Mouse (Mus musculus) T-helper 17 cell (primary cell): ENCODE data around the gene Sppl2c.

Experiments
- in situ Hi-C, 2 experiments: fragments of 300-600 bp; cut with MboI, MseI; formaldehyde crosslinking; loops; 1 replicate in 1 of 2; 2 replicates in 1 of 2; pipeline ENCODE4 v1.15.1; 2025; ENCODE audit warnings: high pct_unique_total_duplicates in 2 of 2

Gene Sppl2c

DNA sequence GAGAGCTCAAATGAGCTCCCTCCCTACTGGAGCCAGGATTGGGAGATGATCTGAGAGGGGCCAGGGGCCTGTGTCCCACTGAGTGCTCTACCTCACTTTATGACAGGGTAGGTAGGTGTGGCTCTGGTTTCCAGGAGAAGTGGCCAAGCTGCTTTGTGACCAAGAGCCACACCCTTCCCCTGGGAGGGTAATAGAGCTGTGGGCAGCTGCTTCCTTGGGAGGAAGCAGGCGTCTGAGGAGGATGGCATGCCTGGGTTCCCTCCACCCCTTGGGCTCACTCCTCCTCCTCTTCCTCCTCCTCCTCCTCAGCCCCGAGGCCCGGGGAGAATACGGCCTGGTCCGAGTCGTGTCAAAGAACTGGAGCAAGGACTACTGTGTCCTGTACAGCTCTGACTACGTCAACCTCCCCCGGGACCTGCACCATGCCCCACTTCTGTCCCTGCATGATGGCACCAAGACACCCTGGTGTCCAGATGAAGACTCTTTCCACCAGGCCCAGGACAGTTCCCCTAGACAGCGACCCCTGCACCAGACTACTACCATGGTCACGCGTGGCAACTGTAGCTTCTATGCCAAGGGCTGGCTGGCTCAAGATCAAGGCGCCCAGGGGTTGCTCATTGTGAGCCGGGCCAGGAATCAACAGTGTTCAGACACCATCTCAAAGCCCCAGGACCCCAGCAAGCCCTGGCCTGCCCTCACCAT, at the start of gene Sppl2c:
Sppl2c (plus strand) TSS at position 193 of the 702 bp plus-strand sequence.
- in situ Hi-C loops = no loop called here

DNA sequence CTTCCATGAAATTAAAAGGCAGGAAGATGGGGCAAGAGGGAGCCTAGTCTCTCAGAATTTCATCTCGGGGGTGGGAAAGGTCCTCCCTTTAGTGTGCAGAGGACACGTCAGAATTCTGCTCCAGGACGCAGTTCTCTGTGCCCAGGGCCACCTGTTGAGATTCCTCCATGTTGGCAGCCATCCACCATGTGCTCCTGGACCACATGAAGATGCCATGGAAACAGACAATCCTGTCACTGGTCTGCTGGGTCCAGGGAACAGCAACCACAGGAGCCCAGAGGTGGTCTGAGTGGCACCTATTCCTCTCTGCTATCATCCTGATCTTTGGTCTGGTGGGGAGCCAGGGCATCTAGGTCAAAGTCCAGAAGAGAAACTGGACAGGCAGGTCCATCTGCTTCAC, 47.2 kb upstream of the Sppl2c start:
- in situ Hi-C loops = loop anchor here in 1 of 2 experiments (25.0 kb wide), 1 partner anchor 1402 kb away; no protein-coding TSS in a partner anchor

DNA sequence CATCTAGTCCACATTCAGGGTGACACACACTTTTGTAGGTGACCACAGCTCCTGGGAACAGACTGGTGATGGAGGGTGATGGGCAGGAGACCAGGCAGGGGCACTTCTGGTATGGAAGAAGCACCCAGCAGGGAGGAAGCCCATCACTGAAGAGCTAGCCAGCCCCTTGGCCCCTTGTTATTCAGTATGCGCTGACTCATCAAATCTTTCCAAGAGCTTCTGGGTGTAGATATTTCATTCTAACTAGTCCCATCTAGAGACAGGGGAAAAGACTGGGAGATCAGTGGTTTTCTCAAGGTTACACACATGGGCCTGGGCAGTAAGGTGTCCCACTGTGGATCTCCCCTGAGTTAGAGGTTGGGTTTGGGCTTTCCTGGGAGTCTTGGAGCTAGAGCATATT, 41.2 kb upstream of the Sppl2c start:
- in situ Hi-C loops = loop anchor here (5.0 to 25.0 kb wide), 2 partner anchors 848 to 1408 kb away; no protein-coding TSS in a partner anchor

DNA sequence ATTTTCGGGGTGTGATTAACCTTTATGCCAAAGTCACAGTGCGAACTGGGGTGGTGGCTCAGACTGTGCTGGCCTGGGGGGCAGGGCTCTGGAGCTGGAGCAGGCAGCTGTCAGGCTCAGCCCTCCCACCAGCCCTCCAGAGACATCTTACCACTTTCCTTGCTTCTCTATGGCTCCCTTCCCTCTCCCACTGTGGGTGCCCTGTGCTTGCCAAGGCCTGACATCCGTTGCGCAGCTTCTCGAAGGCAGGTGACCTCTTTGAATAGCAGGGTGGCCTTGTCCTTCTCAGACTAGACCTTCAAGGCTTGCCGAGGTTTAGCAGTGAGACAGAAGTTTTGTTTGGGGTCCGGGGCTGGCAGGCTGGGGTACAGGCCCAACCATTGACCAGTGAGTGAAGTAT, 37.3 kb upstream of the Sppl2c start:
- in situ Hi-C loops = loop anchor here (5.0 to 25.0 kb wide), 2 partner anchors 851 to 1411 kb away; no protein-coding TSS in a partner anchor

DNA sequence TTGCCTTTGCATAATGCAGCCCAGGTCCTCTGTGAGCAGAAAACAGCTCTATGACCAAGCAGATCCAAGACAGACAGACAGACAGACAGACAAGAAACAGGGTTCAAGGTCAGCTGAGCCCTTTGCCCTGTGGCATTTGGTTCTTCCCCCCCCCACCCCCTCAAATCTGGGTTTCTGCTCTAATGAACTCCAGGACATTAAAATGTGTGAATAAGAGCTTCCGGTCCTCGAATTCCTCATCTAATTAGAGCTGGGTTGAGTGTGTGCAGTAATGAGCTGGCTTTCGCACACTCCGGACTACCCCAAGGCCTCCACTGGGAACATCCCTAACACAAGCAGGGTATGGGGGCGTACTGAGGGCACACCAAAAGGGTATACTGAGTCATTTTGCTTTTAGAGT, 35.2 kb upstream of the Sppl2c start:
- in situ Hi-C loops = no loop called here

DNA sequence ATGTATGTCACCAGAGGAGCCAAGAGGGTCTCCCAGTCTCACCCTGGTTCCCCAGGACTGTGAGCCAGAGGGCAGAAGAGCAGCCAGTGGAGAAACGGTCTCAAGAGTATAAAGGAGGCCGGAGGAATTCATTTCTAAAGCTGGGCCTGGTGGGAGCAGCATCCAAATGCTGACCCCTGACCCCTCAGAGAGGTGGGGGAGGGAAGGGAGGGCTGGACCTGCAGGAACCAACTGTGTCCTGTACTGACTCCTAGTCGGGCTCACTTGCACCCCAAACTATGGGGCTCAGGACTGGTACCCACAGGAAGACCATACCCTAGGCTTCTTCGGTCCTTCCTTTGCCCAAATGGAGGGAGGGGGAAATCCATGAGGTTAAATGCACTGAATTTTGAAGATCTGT, 31.8 kb upstream of the Sppl2c start:
- in situ Hi-C loops = no loop called here

DNA sequence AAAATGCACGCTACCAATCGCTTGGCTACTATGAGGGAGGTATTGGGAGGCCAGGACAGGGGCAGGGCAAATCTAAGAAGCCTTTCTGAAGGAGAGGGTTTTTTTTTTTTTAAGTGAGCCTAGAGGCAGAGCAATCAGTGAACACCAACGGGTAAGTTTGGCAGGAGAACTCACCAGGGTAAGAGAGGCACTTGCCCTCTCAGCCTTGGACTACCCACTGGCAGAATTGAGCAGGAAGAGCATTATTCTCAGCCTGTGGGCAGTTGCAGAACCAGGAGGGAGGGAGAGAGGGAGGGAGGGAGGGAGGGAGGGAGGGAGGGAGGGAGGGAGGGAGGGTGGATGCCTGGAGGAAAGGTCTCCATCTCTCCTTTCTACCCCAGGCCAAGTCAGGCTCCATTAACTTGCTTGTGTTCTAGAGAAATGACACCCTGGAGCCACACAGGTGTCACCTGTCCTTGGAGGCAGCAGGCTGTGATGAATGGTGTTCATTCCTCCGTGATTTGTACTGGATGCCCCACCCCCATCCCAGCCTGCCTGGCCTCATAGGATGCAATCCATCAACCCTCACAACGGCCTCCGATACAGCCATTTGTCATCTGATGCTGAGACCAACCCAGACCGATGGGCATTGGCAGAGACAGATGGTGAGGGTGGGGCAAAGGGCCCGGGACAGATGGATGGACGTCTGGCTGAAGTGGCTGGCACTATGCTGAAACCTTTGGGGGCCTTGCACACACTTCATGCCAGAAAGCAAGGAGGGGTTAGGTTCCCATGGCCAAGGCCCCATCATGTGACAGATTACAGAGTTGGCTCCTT, 31.1 kb upstream of the Sppl2c start:
- in situ Hi-C loops = no loop called here

DNA sequence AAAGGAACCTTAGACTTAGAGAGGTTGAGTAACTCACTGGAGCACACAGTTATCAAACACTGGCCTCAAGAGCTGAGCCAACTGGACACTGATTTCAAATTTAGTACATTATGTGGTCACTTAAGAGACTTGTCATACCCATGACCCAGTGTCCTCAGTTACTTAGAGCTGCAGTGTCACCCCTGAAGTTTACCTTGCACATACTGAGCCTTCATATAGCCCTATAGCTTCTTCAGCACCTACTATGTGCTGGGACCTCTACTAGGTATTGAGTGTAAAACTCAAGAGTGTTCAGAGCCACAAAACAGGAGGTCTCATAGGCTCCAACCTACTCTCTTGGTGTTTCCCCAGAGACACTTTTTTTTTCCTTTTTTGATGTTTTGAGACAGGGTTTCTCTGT, 30.2 kb upstream of the Sppl2c start:
- in situ Hi-C loops = no loop called here

DNA sequence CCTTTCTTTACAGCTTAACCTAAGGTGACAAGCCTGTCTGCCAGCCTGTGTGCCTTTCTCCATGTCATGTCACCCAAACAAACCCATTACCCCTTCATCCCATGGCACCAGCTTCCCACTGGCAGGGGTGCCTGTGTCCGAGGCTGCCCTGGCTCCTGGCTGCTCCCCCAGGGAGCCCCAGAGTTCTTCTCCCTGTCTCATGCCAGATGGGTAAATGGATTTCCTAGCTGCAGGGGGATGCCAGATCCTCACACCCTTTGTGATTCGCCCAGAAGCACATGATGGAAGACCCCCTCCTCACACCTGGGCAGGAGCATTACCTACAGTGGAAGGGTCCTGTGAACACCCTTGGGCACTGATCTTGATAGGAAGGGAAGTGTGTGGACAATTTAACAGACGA, 29.7 kb upstream of the Sppl2c start:
- in situ Hi-C loops = no loop called here

DNA sequence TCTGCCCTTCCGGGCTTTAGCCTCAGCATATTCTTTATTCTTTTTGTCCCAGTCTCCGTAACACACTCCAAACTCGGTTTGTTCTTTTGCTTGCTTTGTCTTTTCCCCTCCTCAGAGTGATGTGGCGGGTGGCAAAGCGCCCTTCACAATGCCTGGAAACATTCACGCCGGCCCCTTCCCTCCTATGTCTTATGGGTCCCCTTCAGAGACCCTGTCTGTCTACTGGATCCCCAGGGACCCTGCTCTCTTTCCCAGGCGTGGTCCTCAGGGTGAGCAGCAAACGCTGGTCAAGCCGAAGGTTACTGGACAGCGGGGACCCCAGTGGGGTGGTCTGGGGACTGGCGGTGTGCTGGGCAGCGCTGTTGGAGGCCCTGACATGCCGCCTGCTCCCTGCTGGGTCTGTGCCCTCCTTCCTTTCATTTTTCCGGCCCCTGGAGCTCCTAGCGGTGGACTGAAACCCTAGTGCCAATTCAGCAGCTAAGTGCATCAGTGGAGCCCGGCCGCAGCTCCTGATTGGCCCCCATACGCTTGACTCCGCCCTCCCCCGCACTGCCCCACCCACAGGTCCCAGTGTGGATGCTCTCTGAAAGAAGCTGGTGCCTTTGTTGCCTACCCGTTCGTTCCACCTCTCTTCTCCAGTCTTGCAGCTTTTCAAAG, 28.4 kb upstream of the Sppl2c start:
- in situ Hi-C loops = no loop called here

DNA sequence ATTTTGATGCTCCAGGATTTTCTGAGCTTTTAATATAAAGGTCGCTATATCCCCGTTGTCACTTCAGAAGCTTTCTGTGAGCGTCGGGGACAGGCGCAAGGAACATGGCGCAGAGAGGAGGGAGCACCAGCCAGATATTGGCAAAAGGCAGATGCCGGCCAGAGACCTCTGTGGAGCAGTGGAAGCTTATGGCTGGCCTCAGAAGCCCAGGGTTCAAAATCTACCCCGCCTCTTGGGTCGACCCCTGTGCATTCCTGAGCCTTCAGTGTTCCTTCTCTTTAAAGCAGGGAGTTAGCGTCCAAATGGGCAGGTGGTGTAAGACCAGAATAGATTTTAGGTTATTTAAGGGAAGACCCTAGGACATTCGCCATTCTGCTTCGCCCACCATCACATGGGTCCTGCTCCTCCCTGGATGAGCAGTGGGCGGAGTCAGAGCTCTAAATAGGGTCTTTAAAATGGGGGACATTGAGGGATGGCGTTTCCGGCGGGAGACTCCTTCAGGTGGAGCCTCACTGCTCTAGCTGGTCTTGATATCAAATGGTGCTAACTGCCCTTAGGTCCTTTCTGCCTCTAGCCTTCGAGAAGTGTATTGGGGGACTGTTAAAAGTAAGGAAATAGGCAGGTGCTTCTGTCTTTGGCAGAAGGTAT, 27.7 kb upstream of the Sppl2c start:
- in situ Hi-C loops = no loop called here

DNA sequence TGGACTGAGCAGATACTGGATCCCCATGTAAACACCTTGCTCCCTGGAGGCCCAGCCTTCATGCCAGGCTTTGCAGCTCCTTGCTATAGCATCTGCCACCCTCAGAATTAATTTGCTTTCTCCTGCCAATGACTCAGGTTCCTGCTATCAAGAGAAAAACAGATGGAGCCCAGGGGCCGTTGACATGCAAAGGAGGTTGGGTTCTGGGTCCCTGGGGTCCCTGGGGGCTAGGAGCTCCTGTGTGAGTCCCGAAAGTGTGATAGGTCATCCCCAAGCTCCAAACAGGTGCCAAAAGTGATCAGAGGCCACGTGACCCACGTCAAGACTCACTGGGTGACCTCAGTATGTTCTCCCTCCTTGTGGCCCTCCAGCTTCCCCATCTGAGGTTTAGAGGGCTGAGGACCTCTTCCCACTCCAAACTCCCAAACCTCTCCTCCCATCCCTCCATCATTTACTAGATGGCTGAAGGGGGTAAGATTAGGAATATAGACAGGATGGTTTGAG, 26.3 kb upstream of the Sppl2c start:
- in situ Hi-C loops = no loop called here

DNA sequence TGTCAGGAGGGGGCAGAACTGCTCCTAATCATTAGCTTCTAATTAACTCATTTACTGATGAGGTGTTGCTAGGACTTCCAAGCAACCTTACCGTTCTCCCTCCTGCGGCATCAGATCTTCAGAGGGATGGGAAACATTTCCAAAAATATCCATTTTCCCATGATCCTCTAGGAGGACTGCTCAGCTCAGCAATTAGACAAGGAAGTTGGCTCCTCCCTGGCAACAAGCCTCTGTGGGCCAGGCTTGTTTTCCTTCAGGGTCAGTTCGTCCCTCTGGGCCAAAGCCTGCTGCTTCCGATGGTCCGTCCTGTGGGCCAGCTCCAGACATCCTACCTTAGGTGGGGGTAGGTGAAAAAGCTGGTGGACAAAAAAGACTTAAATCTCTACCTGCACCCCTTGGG, 25.0 kb upstream of the Sppl2c start:
- in situ Hi-C loops = no loop called here

DNA sequence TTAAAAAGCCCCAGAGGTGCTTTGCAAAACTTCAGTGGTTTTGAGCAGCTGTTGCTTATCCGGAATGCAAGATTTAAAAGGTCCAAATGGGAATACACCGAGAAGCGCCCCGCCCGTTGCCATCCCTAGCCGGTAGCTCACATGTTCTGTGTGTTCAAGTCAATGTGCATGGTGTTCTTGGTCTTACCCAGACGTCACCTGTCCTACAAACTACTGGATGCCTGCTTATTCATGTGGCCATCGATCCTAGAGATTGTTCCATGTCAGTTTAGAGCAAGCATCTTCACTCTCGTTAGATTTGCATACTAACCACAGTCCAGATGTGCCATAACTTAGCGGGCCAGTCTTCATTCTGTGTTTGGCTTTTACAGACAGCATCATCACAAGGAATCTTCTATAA, 21.9 kb upstream of the Sppl2c start:
- in situ Hi-C loops = no loop called here

DNA sequence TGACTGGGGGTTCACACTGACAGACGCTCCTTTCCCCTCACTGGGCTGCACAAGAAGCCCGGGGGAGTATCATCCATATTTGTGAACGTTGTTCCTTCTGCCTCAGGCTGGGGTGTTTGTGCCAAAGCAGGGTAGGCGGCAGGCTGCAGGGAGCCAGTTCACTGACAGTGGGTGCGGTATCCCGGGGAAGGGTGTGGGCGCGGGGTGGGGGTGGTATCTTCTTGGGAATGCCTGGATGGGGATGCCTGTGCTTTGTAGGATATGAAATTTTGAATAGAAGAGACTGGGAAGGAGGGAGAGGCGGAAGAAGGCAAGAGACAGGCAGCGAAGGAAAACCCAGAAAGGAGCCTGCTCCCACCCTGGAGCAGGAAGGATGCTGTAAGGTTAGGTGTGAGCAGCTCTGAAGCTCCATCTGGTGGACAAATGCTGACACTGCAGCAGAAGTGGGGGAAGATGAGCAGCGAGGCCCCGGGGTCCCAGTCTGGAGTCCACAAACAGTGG, 14.8 kb upstream of the Sppl2c start:
- in situ Hi-C loops = loop anchor here (5.0 kb wide), 1 partner anchor 174 kb away; no protein-coding TSS in a partner anchor

DNA sequence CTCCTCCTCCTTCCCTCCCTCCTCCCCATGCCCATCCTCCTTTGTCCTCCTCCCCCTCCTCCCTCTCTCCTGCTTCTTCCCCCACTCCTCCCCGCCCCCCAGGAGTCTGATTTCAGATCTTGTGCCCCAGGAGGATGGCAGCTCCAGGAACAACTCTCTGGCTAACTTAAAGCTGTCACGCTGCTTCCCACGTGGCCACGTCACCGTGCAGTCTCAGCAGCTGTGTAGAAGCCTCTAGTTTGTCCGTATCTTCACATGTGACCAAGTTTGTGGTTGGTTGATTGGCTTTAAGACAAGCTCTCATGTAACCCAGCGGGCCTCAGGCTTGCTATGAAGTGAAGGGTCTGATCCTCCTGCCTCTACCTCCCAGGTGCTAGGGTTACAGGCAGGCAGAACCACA, 7.2 kb upstream of the Sppl2c start:
- in situ Hi-C loops = no loop called here

DNA sequence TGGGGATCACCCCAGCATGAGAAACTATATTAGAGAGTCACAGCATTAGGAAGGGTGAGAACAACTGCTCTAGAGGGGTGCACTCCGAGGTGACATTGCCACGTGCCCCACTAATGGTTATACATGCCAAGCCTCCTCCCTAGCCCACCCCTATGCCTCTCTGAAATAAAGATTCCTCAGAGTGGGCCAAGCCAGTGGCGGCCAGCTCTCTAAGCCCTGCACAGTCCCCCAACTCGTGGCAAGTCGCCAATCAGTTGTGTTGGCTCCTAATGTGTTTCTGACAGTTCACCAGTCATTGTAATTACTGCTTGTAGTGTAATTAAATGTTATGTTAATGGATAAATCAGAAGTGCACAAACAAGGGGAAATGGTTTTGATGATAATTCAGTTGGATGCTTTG, 6.3 kb upstream of the Sppl2c start:
- in situ Hi-C loops = no loop called here

DNA sequence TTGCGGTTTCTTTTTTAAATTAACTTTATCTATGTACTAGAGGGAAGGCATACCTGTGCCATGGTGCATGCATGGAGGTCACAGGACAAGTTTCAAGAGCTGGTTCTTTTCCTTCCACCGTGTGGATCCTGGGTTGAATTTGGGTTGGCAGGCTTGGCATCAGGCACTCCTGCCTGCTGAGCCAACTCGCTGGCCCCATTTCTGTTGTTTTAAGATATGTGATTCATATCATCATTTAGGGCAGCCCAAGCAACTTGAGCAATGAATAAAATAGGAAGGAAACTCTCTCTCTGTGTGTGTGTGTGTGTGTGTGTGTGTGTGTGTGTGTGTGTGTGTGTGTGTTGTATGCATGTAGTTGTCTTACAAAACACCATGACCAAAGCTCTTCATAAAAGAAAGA, 4.0 kb upstream of the Sppl2c start:
- in situ Hi-C loops = no loop called here

DNA sequence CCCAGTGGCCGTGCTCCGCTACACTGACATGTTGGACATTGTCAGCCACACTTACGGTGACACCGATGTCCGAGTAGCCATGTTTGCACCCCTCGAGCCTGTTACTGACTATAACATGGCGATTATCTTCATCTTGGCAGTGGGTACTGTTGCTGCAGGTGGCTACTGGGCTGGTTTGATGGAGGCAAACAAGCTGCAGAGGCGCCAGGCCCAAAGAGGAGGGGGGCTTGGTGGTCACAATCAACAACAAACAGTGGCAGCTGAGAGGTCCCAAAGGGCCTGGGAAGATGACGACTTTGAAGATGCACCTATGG, 667 bp downstream of the Sppl2c start:
- in situ Hi-C loops = no loop called here

DNA sequence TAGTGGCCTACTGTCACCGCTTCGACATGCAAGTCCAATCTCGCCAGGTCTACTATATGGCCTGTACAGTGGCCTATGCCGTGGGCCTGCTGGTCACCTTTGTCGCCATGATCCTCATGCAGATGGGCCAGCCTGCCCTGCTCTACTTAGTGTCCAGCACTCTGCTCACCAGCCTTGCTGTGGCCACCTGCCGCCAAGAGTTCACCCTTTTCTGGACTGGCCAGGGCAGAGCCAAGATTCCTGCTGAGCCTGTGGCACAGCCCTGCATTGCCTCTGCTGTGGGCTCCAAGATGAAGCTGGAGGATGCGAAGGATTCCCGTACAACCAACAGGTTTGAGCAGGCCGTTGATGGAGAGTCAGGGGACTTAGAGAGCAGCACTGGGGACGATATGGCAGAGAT, 1.6 kb downstream of the Sppl2c start:
- in situ Hi-C loops = no loop called here

DNA sequence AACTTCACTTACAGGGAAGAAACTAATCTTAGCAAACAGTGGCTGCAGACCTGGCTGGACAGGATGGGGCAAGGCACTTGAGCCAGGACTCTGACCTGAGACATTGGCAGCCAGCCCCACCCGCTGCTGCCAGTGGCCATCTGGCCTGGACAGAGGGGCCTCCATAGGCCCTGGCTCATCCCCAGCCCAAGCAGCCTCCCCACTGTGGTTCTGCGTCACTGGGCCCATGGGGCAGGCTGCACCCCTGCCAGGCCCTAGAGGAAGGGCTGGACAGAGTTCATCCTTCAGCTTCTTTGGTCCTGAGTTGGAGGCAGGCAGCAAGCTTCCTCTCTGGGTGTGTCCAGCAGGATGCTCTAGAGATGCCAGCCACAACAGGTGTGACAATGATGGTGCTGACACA, 3.9 kb downstream of the Sppl2c start:
- in situ Hi-C loops = no loop called here

DNA sequence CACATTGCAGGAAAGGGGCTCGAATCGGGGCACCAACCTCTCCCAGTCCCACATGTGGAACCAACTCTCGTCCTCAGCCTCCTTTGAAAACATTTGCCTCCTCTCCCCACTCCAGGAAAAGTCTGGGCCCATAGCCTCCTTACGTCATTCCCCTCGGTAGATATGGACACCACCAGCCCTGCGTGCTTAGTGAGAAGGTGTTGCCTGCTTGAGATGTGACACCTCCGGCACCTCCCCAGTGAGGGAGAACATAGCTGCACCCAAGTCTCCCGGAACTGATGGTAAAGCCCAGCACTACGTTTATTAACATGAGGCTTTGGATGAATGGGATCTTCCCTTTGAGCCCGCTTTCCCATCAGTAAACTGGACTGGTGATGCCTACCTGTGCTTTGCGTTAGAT, 9.3 kb downstream of the Sppl2c start:
- in situ Hi-C loops = no loop called here
